Mouse (Mus musculus): ENCODE measurements at regions not wholly inside any gene's neighbourhood (a gene's known extent, or its start where the extent isn't known, plus 50 kb on each side); places are given as distances from the start of the nearest gene placed in this dataset.

DNA sequence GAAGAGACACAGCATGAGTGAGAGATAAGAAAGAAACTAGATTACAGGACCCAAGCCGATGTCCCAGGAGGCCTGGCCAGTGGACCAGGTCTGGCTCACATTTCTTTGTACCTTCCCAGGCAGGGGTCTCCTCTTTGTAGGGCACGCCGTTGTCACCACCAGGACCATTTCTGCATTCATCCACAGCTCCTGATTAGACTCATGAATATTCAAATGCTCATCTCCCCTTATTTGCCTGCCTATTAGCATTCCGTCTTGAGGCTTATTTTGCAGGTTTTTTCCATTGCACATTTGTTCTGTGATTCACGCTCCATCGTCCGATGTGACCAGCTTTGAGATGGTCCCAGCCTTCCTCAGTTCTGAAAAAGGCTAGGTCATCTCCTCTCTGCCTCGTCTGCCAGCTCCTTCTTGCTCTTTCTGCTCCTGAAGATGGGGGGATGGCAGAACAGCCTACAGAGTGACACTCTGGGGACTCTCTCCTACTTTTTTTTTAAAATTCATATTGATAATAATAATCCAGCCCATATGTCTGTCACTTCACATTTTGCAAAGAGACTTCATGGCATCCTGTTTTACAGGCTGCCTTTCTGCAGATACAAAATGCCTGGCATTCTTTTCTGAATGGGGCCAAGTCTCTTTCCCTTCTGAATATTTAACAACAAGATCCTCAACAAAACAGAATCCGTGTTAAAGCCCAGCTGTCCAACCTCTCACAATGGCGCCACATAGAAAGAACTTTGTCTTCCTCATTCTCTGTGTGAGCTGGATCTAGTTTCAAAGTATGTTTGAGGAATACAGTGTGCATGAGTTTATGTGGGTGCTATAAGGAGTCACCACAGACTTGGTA lies 136.0 kb upstream of the Cdh13 start:
- TF ChIP-seq POLR2A (IDR thresholded peaks at IDR 0.05; ENCODE audit: extremely low read depth, insufficient read depth, low read length) = no peak
- no peak for TF ChIP-seq CTCF (IDR thresholded peaks at IDR 0.05; ENCODE audit: extremely low read depth, insufficient read depth, low read length)
